Mouse (Mus musculus): ENCODE data around the gene Pcnp. TPM values are rescaled to one million over a fixed set of nuclear protein-coding genes. Genes with fewer than 3 reads are reported as not detected.
"Not testable (repeated sequence)": the region's sequence is repeated elsewhere in the genome, so short reads cannot be mapped to it uniquely, and the experiment has no call there.

The Pcnp gene
- polyA plus RNA-seq (2015; fragmentation: Nextera tagmentation; extraction: Ambion mirVana): 190 and 191 TPM in 2 replicates

DNA sequence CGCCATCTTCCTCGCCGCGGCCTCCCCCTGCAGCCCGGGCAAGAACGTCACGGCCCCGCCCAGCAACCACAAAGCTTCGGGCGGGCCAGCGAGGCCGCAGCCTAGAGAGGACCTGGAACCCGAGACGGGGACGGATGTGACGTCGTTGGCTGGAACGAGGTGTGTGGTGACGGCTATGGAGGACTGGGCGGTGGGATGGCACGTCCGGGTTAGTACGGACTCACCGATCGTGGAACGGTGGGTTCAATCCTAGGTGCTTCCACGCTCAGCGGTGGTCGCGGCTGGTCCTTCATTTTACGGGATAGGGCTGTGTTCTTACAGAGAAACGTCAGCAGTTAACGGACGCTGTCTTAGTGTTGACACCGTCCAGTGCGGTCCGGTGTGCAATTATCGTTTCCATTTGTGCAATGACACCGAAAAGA, at the start of gene Pcnp:
Gene Pcnp (minus strand): TSS at position 79 of the 422 bp plus-strand sequence.
- Histone ChIP-seq H3K27me3 (replicated peaks; ENCODE audit: control insufficient read depth, insufficient read depth, low read length) (no peaks in the 10 kb centered on the region), H3K4me2 (ENCODE audit: low read length) (peak within 1 kb of the TSS; percentile 73), H3K9me3 (ENCODE audit: control insufficient read depth, low read length) (no peaks in the 10 kb centered on the region), H3K4me3 (ENCODE audit: low read length) (peak within 1 kb of the TSS; percentile 85), H3K27ac (ENCODE audit: low read depth, low read length) (peak within 1 kb of the TSS; percentile 94), H3K36me3 (ENCODE audit: control insufficient read depth, insufficient read depth, low read length) (peaks cover 5% of the 10 kb centered on the region; the same call in 1 of the 2 replicates), H3K9ac (ENCODE audit: low read depth, low read length) (peak within 1 kb of the TSS; percentile 89), H3K4me1 (ENCODE audit: control insufficient read depth, insufficient read depth, low read depth, low read length) (peaks cover 16% of the 10 kb centered on the region)
- WGBS: under 1% methylated on average over 39 of the region's 39 CpGs
- ATAC-seq: peak; percentile 100

DNA sequence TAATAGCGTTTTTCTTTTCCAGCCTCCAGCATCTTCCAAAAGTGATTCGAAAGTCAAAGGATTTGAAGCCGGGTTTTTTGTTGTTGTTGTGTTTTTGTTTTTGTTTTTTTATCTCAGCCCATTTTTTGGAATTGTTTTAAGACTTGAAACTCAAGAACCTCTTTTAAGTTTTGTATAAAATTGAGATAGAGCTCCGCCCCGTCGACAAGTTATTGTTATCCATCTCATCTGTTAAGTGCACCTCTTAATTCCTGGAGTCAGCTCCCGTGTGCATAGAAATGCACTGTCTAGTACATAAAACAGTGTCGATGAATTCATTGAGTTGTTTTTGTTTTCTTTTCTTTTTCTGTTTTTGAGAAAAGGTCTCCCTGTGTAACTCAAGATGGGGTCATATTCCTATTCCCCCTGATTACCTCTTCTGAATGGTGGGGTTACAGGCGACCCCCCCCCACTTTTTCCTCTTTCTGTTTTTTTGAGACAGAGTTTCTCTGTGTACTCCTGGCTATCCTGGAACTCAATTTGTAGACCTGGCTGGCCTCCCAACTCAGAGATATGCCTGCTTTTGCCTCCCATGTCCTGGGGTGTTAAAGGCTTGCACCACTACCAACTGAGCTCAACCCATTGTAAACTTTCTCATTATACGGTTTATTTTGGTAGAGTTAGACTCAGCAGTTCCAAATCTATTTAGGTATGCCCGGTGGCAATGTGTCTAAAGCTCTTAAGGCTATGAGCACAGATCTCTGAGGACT, 46.8 kb upstream of the Pcnp start:
- 8% methylated on average over 11 of the region's 11 CpGs for WGBS
- no peaks in the 10 kb centered on the region for H3K9me3 ChIP-seq (ENCODE audit: control insufficient read depth, low read length)
- peak overlapping the region; percentile 91 for H3K9ac ChIP-seq (ENCODE audit: low read depth, low read length)
- H3K4me2 ChIP-seq (ENCODE audit: low read length): peak overlapping the region; percentile 64
- no peaks in the 10 kb centered on the region for H3K36me3 ChIP-seq (ENCODE audit: control insufficient read depth, insufficient read depth, low read length)
- H3K4me1 ChIP-seq (ENCODE audit: control insufficient read depth, insufficient read depth, low read depth, low read length): peaks cover 11% of the 10 kb centered on the region
- H3K4me3 ChIP-seq (ENCODE audit: low read length): peak overlapping the region; percentile 69
- H3K27me3 ChIP-seq (replicated peaks; ENCODE audit: control insufficient read depth, insufficient read depth, low read length): no peaks in the 10 kb centered on the region
- peak overlapping the region; percentile 98 for H3K27ac ChIP-seq (ENCODE audit: low read depth, low read length)
- ATAC-seq: no peak

DNA sequence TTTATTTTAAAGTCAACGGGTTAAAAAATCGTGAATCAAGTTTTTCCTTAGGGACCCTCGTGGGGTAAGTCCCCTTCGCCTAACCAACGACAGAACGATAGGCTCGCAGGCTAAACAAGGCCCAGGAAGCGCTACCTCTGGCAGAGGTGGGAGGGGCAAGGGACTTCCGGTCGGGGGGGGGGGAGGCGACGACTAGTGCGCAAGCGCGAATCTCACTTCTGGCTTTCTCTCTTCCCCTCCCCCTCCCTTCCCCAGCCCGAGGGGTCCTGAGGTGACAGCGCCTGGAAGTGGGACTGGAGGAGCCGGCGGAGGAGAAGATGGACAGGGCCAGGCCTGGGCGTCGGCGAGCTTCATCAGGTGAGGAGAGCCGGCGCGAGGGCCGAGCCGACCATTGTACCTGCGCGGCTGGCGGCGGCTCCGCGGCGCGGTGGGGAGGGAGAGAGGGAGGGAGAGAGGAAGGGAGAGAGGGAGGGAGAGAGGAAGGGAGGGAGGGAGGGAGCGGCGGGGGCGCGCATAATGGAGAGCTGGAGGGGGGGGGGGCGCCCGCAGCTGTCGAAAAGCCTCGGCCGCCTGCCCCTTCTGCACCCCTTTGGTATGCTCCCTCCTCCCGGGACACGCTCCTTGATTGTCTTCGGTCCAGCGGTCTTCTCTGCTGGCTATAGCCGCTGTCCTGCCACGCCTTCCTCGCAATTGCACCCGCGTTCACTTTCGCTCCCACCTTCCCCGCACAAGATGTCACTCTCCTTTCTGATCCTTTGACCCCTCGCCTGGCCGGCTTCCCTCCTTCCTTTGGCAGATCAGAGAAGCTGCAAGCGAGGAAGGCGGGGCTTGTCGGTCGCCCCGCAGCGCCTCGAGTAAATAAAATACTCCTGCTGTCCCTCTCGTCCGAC, 45.9 kb upstream of the Pcnp start:
- H3K4me2 ChIP-seq (ENCODE audit: low read length): peak overlapping the region; percentile 64
- H3K4me1 ChIP-seq (ENCODE audit: control insufficient read depth, insufficient read depth, low read depth, low read length): peaks cover 11% of the 10 kb centered on the region
- peak overlapping the region; percentile 69 for H3K4me3 ChIP-seq (ENCODE audit: low read length)
- ATAC-seq: peak; percentile 92
- H3K9me3 ChIP-seq (ENCODE audit: control insufficient read depth, low read length): no peaks in the 10 kb centered on the region
- H3K36me3 ChIP-seq (ENCODE audit: control insufficient read depth, insufficient read depth, low read length): no peaks in the 10 kb centered on the region
- peak overlapping the region; percentile 91 for H3K9ac ChIP-seq (ENCODE audit: low read depth, low read length)
- H3K27me3 ChIP-seq (replicated peaks; ENCODE audit: control insufficient read depth, insufficient read depth, low read length): no peaks in the 10 kb centered on the region
- H3K27ac ChIP-seq (ENCODE audit: low read depth, low read length): peak overlapping the region; percentile 98
- WGBS: under 1% methylated on average over 53 of the region's 66 CpGs

DNA sequence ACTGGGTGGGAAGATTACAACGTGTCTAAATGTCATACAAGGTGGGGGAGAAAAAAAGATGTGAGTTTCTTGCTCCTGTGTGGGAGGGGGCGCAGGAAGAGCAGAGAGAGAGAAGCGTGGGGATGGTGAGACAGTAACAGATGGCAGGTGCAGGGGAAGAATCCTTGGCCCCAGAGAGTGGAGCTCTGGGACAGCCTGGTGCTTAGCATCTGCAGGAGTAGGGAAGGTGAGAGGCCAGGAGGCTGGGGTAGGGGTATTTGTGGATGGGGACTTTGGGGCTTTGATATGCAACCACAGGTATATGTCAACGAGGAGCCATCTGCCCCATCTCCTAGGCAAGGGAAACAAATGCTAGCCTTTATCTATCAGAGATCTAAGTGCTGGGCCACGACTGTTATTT, 45.0 kb upstream of the Pcnp start:
- no peaks in the 10 kb centered on the region for H3K9me3 ChIP-seq (ENCODE audit: control insufficient read depth, low read length)
- 0 out of 2 replicates have a peak, but pooled peaks have one; percentile 22 for ATAC-seq
- no peaks in the 10 kb centered on the region for H3K27me3 ChIP-seq (replicated peaks; ENCODE audit: control insufficient read depth, insufficient read depth, low read length)
- H3K4me1 ChIP-seq (ENCODE audit: control insufficient read depth, insufficient read depth, low read depth, low read length): peaks cover 11% of the 10 kb centered on the region
- no peak overlapping the region for H3K9ac ChIP-seq (ENCODE audit: low read depth, low read length)
- no peak overlapping the region for H3K4me3 ChIP-seq (ENCODE audit: low read length)
- no peaks in the 10 kb centered on the region for H3K36me3 ChIP-seq (ENCODE audit: control insufficient read depth, insufficient read depth, low read length)
- no peak overlapping the region; the same call in 1 of the 2 replicates for H3K4me2 ChIP-seq (ENCODE audit: low read length)
- 79% methylated on average over 5 of the region's 5 CpGs for WGBS
- H3K27ac ChIP-seq (ENCODE audit: low read depth, low read length): peak overlapping the region; percentile 25; the same call in 1 of the 2 replicates

DNA sequence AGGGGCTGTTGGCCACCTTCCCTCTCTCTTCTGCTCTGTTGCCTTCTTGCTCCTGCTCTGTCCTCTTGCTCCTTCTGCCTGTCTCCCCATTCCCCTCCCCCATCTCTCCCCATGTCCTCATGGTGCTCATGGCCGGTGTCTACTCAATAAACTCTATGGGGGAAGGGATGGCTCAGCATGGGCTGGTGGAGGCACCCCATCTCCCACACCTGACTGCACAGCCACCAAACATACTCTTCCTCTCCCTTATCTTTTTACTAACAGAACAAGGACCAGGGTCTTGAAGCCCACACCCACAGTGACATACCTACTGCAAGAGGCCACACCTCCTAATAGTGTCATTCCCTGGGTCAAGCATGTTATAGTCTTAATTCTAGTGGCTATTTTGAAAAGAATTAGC, 44.6 kb upstream of the Pcnp start:
- Histone ChIP-seq H3K9me3 (ENCODE audit: control insufficient read depth, low read length) (no peaks in the 10 kb centered on the region), H3K9ac (ENCODE audit: low read depth, low read length) (no peak overlapping the region), H3K4me1 (ENCODE audit: control insufficient read depth, insufficient read depth, low read depth, low read length) (peaks cover 11% of the 10 kb centered on the region), H3K36me3 (ENCODE audit: control insufficient read depth, insufficient read depth, low read length) (no peaks in the 10 kb centered on the region), H3K27me3 (replicated peaks; ENCODE audit: control insufficient read depth, insufficient read depth, low read length) (no peaks in the 10 kb centered on the region), H3K4me3 (ENCODE audit: low read length) (no peak overlapping the region), H3K4me2 (ENCODE audit: low read length) (no peak overlapping the region), H3K27ac (ENCODE audit: low read depth, low read length) (no peak overlapping the region)
- no peak for ATAC-seq
- 100% methylated on average over 1 of the region's 1 CpGs for WGBS

DNA sequence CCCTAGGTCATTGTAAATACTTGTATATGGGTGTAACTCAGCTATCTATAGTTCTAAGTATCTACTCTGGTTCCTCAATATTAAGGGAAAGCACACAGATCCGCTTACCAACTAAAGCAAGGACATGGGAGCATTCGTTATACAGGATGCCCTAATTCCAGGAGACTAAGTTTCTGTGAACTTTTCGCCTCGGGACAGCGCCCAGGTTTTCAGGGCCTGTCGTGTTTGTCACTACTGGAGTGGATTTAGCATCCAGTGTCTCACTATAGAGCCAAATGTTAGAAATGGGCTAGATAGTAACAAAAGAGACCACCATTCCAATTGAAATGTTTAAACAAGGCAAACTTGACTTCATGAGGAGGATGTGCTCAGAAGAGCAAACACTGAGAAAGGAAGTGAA, 43.6 kb upstream of the Pcnp start:
- not testable (repeated sequence) for H3K36me3 ChIP-seq (ENCODE audit: control insufficient read depth, insufficient read depth, low read length); ATAC-seq; H3K9ac ChIP-seq (ENCODE audit: low read depth, low read length); H3K27me3 ChIP-seq (replicated peaks; ENCODE audit: control insufficient read depth, insufficient read depth, low read length); H3K9me3 ChIP-seq (ENCODE audit: control insufficient read depth, low read length); H3K4me3 ChIP-seq (ENCODE audit: low read length); H3K4me2 ChIP-seq (ENCODE audit: low read length); H3K27ac ChIP-seq (ENCODE audit: low read depth, low read length)
- 94% methylated on average over 6 of the region's 6 CpGs for WGBS
- H3K4me1 ChIP-seq (ENCODE audit: control insufficient read depth, insufficient read depth, low read depth, low read length): peaks cover 11% of the 10 kb centered on the region

DNA sequence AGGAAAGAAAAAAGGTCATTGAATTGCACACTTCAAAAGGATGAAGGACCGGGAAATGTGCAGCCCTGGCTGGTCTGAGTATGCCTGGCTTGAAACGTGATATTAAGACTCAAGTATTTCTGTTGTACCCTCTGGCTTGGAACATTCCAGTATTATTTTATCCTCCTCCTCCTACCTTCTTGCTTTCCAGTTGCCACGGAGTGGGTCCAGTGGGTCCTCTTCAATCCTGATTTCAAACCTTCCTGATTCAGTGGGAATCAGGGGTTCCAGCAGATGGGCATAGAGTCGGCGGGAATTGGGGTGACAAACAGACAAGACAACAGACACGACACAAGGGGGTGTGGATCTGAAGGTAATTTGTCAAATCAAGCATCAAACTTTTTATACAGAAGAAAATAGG, 43.0 kb upstream of the Pcnp start:
- H3K4me2 ChIP-seq (ENCODE audit: low read length): no peak overlapping the region
- H3K36me3 ChIP-seq (ENCODE audit: control insufficient read depth, insufficient read depth, low read length): no peaks in the 10 kb centered on the region
- H3K9me3 ChIP-seq (ENCODE audit: control insufficient read depth, low read length): no peaks in the 10 kb centered on the region
- ATAC-seq: no peak
- no peak overlapping the region for H3K27ac ChIP-seq (ENCODE audit: low read depth, low read length)
- no peaks in the 10 kb centered on the region for H3K27me3 ChIP-seq (replicated peaks; ENCODE audit: control insufficient read depth, insufficient read depth, low read length)
- peaks cover 11% of the 10 kb centered on the region for H3K4me1 ChIP-seq (ENCODE audit: control insufficient read depth, insufficient read depth, low read depth, low read length)
- H3K9ac ChIP-seq (ENCODE audit: low read depth, low read length): no peak overlapping the region
- no peak overlapping the region for H3K4me3 ChIP-seq (ENCODE audit: low read length)
- 83% methylated on average over 6 of the region's 6 CpGs for WGBS

DNA sequence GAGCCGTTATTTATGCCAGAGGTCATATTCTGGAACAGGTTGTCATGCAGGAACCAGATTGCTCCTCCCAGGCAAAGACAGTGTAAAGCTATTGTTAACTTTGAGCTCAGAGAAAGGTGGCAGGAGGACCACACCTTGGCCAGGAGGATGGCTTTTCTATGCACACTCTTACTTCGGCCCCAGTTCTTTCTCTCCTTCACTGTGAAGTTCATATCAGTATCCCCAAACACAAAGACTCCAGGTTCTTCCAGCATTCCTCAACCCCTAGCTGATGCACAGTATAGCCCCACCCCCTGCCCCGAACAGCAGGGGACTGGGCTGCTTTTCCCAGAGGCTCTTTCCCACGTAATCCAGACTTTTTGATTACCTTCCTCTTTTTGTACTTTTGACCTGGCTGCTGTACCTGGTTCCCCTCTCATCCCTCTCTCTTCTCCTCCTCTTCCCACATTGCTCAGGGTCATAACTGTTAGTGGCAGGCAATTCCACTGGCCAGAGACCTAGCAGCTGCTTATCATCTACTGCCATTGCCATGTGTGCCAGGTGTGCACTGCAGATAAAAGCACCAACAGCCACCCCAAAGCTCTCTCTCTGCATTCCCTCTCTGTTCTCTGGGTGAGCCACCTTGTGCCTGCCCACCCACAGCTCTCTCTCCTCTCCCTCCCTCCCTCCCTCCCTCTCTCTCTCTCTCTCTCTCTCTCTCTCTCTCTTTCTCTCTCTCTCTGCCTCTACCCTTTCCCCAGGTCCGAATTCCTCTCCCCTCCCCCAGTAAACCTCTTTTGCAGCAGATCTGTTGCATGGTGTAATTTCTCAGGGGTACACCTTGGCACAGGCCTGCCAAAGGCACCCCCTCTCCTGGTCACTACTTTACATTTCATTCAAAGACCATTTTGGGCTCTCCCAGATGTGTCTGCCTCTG, 42.0 kb upstream of the Pcnp start:
- Histone ChIP-seq H3K27me3 (replicated peaks; ENCODE audit: control insufficient read depth, insufficient read depth, low read length) (0 out of 2 replicates have a peak, but pooled peaks cover 2% of the 10 kb centered on the region), H3K4me3 (ENCODE audit: low read length) (no peak overlapping the region), H3K4me1 (ENCODE audit: control insufficient read depth, insufficient read depth, low read depth, low read length) (peaks cover 6% of the 10 kb centered on the region), H3K9me3 (ENCODE audit: control insufficient read depth, low read length) (no peaks in the 10 kb centered on the region), H3K4me2 (ENCODE audit: low read length) (no peak overlapping the region), H3K27ac (ENCODE audit: low read depth, low read length) (no peak overlapping the region), H3K9ac (ENCODE audit: low read depth, low read length) (no peak overlapping the region), H3K36me3 (ENCODE audit: control insufficient read depth, insufficient read depth, low read length) (no peaks in the 10 kb centered on the region)
- WGBS: 48% methylated on average over 5 of the region's 5 CpGs
- no peak for ATAC-seq

Data from hindbrain, embryonic 16.5 days (tissue).